Mouse (Mus musculus): ENCODE data around the gene Myl6.

- no peak for TF ChIP-seq CTCF (IDR thresholded peaks at IDR 0.05; ENCODE audit: control insufficient read depth, insufficient read depth, insufficient read length)
- TF ChIP-seq FOSL1 (IDR thresholded peaks at IDR 0.05; ENCODE audit: insufficient read depth, low read length, poor library complexity, severe bottlenecking), result no peak
- no peak for TF ChIP-seq CEBPB (IDR thresholded peaks at IDR 0.05; ENCODE audit: low read depth)
- TF ChIP-seq MYOG (IDR thresholded peaks at IDR 0.05; ENCODE audit: control insufficient read depth, extremely low read depth, insufficient read length), result no peak
Measured at GRCm38 (mm10) chr10:128522351-128522750, 28.4 kb upstream of the Myl6 start.

Measured in C2C12 (cell line).